Mouse (Mus musculus): ENCODE measurements around the gene Rtf2. TPM values are rescaled to one million over a fixed set of nuclear protein-coding genes. Genes with fewer than 3 reads are reported as not detected.

Rtf2 gene
- polyA plus RNA-seq, 1 experiment from 2014 or later = 99.2 TPM

- 82% methylated on average over 11 of the region's 11 CpGs for WGBS
- H3K27me3 ChIP-seq = no peaks in the 10 kb centered on the region
- H3K9ac ChIP-seq = no peak within 1 kb of the TSS
- H3K4me1 ChIP-seq = peaks cover 35% of the 10 kb centered on the region
- H3K27ac ChIP-seq = 0 out of 2 replicates have a peak within 1 kb of the TSS, but pooled peaks have one; percentile 15
- peaks cover 26% of the 10 kb centered on the region for H3K36me3 ChIP-seq (ENCODE audit: poor library complexity, severe bottlenecking)
- no peaks in the 10 kb centered on the region for H3K9me3 ChIP-seq (replicated peaks)
- no peak within 1 kb of the TSS for H3K4me2 ChIP-seq
- no peak within 1 kb of the TSS for H3K4me3 ChIP-seq
- ATAC-seq = no peak
Measured at GRCm38 (mm10) chr2:172472318-172472717, 32.0 kb downstream of the Rtf2 start, which contains the start of gene Fam209. Gene Fam209, plus strand, starts transcription at chr2:172472520.

- Histone ChIP-seq H3K27ac (0 out of 2 replicates have a peak overlapping the region, but pooled peaks have one; percentile 15), H3K4me2 (no peak overlapping the region), H3K36me3 (ENCODE audit: poor library complexity, severe bottlenecking) (peaks cover 21% of the 10 kb centered on the region), H3K4me1 (peaks cover 22% of the 10 kb centered on the region), H3K9me3 (replicated peaks) (no peaks in the 10 kb centered on the region), H3K4me3 (no peak overlapping the region), H3K9ac (no peak overlapping the region), H3K27me3 (no peaks in the 10 kb centered on the region)
- 63% methylated on average over 8 of the region's 8 CpGs for WGBS
- ATAC-seq = no peak
Measured at GRCm38 (mm10) chr2:172473591-172473990, 33.2 kb downstream of the Rtf2 start.

GRCm38 (mm10) chr2:172474970-172475369 lies 34.6 kb downstream of the Rtf2 start:
- no peak for ATAC-seq
- Histone ChIP-seq H3K36me3 (ENCODE audit: poor library complexity, severe bottlenecking) (peaks cover 7% of the 10 kb centered on the region), H3K27me3 (no peaks in the 10 kb centered on the region), H3K9ac (no peak overlapping the region), H3K9me3 (replicated peaks) (no peaks in the 10 kb centered on the region), H3K4me2 (no peak overlapping the region), H3K4me1 (peaks cover 14% of the 10 kb centered on the region), H3K27ac (no peak overlapping the region), H3K4me3 (no peak overlapping the region)
- 35% methylated on average over 6 of the region's 6 CpGs for WGBS

GRCm38 (mm10) chr2:172476707-172477260 lies 36.4 kb downstream of the Rtf2 start:
- 0 out of 2 replicates have a peak, but pooled peaks cover 3% of the 10 kb centered on the region for H3K36me3 ChIP-seq (ENCODE audit: poor library complexity, severe bottlenecking)
- H3K27me3 ChIP-seq = no peaks in the 10 kb centered on the region
- H3K4me2 ChIP-seq = no peak overlapping the region
- H3K27ac ChIP-seq = no peak overlapping the region
- 42% methylated on average over 10 of the region's 10 CpGs for WGBS
- H3K9me3 ChIP-seq (replicated peaks) = no peaks in the 10 kb centered on the region
- peaks cover 14% of the 10 kb centered on the region for H3K4me1 ChIP-seq
- ATAC-seq = no peak
- H3K4me3 ChIP-seq = no peak overlapping the region
- H3K9ac ChIP-seq = no peak overlapping the region

GRCm38 (mm10) chr2:172477350-172477749 lies 37.0 kb downstream of the Rtf2 start:
- Histone ChIP-seq H3K4me2 (no peak overlapping the region), H3K27ac (no peak overlapping the region), H3K4me1 (peaks cover 9% of the 10 kb centered on the region), H3K9ac (no peak overlapping the region), H3K27me3 (no peaks in the 10 kb centered on the region), H3K36me3 (ENCODE audit: poor library complexity, severe bottlenecking) (0 out of 2 replicates have a peak, but pooled peaks cover under 1% of the 10 kb centered on the region), H3K9me3 (replicated peaks) (no peaks in the 10 kb centered on the region), H3K4me3 (no peak overlapping the region)
- WGBS = 46% methylated on average over 3 of the region's 3 CpGs
- peak; percentile 5; the same call in 1 of the 2 replicates for ATAC-seq

- H3K27me3 ChIP-seq = no peaks in the 10 kb centered on the region
- WGBS = 7% methylated on average over 2 of the region's 2 CpGs
- H3K27ac ChIP-seq = no peak overlapping the region
- H3K9me3 ChIP-seq (replicated peaks) = no peaks in the 10 kb centered on the region
- ATAC-seq = peak; percentile 56
- H3K4me2 ChIP-seq = no peak overlapping the region
- H3K4me1 ChIP-seq = peaks cover 8% of the 10 kb centered on the region
- no peaks in the 10 kb centered on the region for H3K36me3 ChIP-seq (ENCODE audit: poor library complexity, severe bottlenecking)
- H3K9ac ChIP-seq = no peak overlapping the region
- no peak overlapping the region for H3K4me3 ChIP-seq
Measured at GRCm38 (mm10) chr2:172477860-172478259, 37.5 kb downstream of the Rtf2 start.

GRCm38 (mm10) chr2:172480296-172480695 lies 39.9 kb downstream of the Rtf2 start:
- H3K4me3 ChIP-seq = no peak overlapping the region
- ATAC-seq = no peak
- H3K4me1 ChIP-seq = 0 out of 2 replicates have a peak, but pooled peaks cover 4% of the 10 kb centered on the region
- no peaks in the 10 kb centered on the region for H3K27me3 ChIP-seq
- no peak overlapping the region for H3K9ac ChIP-seq
- no peak overlapping the region for H3K27ac ChIP-seq
- H3K36me3 ChIP-seq (ENCODE audit: poor library complexity, severe bottlenecking) = no peaks in the 10 kb centered on the region
- 68% methylated on average over 7 of the region's 7 CpGs for WGBS
- H3K4me2 ChIP-seq = no peak overlapping the region
- H3K9me3 ChIP-seq (replicated peaks) = no peaks in the 10 kb centered on the region

- H3K27me3 ChIP-seq = no peaks in the 10 kb centered on the region
- no peak overlapping the region for H3K9ac ChIP-seq
- no peaks in the 10 kb centered on the region for H3K36me3 ChIP-seq (ENCODE audit: poor library complexity, severe bottlenecking)
- no peak overlapping the region for H3K27ac ChIP-seq
- 87% methylated on average over 16 of the region's 16 CpGs for WGBS
- ATAC-seq = no peak
- no peak overlapping the region for H3K4me3 ChIP-seq
- H3K4me1 ChIP-seq = 0 out of 2 replicates have a peak, but pooled peaks cover 4% of the 10 kb centered on the region
- H3K4me2 ChIP-seq = no peak overlapping the region
- no peaks in the 10 kb centered on the region for H3K9me3 ChIP-seq (replicated peaks)
Measured at GRCm38 (mm10) chr2:172481654-172482385, 41.5 kb downstream of the Rtf2 start.

GRCm38 (mm10) chr2:172483766-172484413 lies 43.5 kb downstream of the Rtf2 start:
- Histone ChIP-seq H3K4me1 (0 out of 2 replicates have a peak, but pooled peaks cover 4% of the 10 kb centered on the region), H3K9ac (no peak overlapping the region), H3K36me3 (ENCODE audit: poor library complexity, severe bottlenecking) (no peaks in the 10 kb centered on the region), H3K27ac (no peak overlapping the region), H3K27me3 (no peaks in the 10 kb centered on the region), H3K4me3 (no peak overlapping the region), H3K9me3 (replicated peaks) (no peaks in the 10 kb centered on the region), H3K4me2 (no peak overlapping the region)
- ATAC-seq = peak; percentile 87
- WGBS = 73% methylated on average over 14 of the region's 14 CpGs

GRCm38 (mm10) chr2:172484696-172485370 lies 44.5 kb downstream of the Rtf2 start:
- H3K4me1 ChIP-seq = 0 out of 2 replicates have a peak, but pooled peaks cover 4% of the 10 kb centered on the region
- H3K36me3 ChIP-seq (ENCODE audit: poor library complexity, severe bottlenecking) = no peaks in the 10 kb centered on the region
- H3K27me3 ChIP-seq = no peaks in the 10 kb centered on the region
- H3K4me2 ChIP-seq = no peak overlapping the region
- no peak overlapping the region for H3K27ac ChIP-seq
- ATAC-seq = no peak
- no peak overlapping the region for H3K9ac ChIP-seq
- H3K9me3 ChIP-seq (replicated peaks) = no peaks in the 10 kb centered on the region
- no peak overlapping the region for H3K4me3 ChIP-seq
- 44% methylated on average over 12 of the region's 12 CpGs for WGBS

GRCm38 (mm10) chr2:172496736-172497345 lies 56.5 kb downstream of the Rtf2 start:
- H3K27me3 ChIP-seq = no peaks in the 10 kb centered on the region
- no peaks in the 10 kb centered on the region for H3K36me3 ChIP-seq (ENCODE audit: poor library complexity, severe bottlenecking)
- no peak overlapping the region for H3K4me2 ChIP-seq
- no peak overlapping the region for H3K9ac ChIP-seq
- no peaks in the 10 kb centered on the region for H3K9me3 ChIP-seq (replicated peaks)
- no peak for ATAC-seq
- H3K4me1 ChIP-seq = no peaks in the 10 kb centered on the region
- H3K27ac ChIP-seq = no peak overlapping the region
- WGBS = 77% methylated on average over 8 of the region's 8 CpGs
- H3K4me3 ChIP-seq = no peak overlapping the region

Measured in forebrain, embryonic 13.5 days (tissue).